Mouse (Mus musculus) cerebellum, postnatal 25 days (tissue): ENCODE data around the gene Coq6.

Source experiments
- DNase-seq, 2 experiments: peaks; one replicate each; pipeline ENCODE4 v3.0.0; 2021; ENCODE audit warnings: mixed read lengths in 2 of 2

Gene Coq6

GRCm38 (mm10) chr12:84396947-84397679 is 35.7 kb downstream of the Coq6 start:
- no peak for DNase-seq

- DNase-seq: no peak
These were observed 36.2 kb downstream of the Coq6 start for GRCm38 (mm10) chr12:84397685-84398084.

- no peak for DNase-seq
These were observed 37.2 kb downstream of the Coq6 start for GRCm38 (mm10) chr12:84398629-84399028.

GRCm38 (mm10) chr12:84399135-84399534 is 37.7 kb downstream of the Coq6 start:
- DNase-seq: no peak

DNA sequence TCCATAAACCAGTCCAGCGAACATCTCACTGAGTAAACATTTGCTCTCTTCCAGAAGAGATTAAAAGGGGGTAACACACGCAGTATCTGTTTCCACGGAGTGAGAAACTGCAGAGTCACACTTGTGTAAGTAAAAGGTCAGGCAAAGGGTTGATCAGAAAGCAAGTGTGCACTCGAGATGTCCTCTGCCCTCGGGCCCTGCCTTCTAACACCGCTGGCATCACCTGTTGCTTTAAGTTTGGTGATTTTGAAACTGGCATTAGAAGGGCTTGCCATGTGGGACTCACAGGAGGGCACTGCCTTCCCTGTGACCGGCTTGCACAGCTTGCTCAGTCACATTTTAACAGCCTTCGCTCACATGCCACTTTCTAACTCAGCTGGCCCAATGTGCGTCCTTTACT is 38.2 kb downstream of the Coq6 start:
- DNase-seq: no peak

GRCm38 (mm10) chr12:84400068-84400467 is 38.6 kb downstream of the Coq6 start:
- no peak for DNase-seq

GRCm38 (mm10) chr12:84400653-84401052 is 39.2 kb downstream of the Coq6 start:
- no peak for DNase-seq

DNA sequence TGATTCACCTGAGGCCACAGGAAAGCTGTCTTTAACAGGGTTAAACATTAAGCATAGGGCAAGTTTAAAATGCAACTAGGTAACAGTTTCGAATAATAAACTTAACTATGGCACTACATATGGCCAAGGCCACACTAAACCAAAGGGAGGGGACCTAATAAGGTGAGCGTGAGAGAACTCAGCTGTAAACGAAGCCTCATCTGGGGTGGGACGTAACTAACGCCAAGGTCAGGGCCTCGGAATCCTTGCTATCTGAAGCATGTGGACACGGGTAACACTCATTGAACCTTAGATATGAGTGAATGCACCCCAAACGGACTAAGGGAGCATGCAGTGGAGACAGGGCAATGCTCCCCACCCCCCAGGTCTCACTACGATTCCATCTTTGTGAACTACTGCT is 41.5 kb downstream of the Coq6 start:
- no peak for DNase-seq

- DNase-seq: no peak
These were observed 43.1 kb downstream of the Coq6 start for GRCm38 (mm10) chr12:84404541-84404940.

GRCm38 (mm10) chr12:84407259-84407658 is 45.8 kb downstream of the Coq6 start:
- DNase-seq: no peak

DNA sequence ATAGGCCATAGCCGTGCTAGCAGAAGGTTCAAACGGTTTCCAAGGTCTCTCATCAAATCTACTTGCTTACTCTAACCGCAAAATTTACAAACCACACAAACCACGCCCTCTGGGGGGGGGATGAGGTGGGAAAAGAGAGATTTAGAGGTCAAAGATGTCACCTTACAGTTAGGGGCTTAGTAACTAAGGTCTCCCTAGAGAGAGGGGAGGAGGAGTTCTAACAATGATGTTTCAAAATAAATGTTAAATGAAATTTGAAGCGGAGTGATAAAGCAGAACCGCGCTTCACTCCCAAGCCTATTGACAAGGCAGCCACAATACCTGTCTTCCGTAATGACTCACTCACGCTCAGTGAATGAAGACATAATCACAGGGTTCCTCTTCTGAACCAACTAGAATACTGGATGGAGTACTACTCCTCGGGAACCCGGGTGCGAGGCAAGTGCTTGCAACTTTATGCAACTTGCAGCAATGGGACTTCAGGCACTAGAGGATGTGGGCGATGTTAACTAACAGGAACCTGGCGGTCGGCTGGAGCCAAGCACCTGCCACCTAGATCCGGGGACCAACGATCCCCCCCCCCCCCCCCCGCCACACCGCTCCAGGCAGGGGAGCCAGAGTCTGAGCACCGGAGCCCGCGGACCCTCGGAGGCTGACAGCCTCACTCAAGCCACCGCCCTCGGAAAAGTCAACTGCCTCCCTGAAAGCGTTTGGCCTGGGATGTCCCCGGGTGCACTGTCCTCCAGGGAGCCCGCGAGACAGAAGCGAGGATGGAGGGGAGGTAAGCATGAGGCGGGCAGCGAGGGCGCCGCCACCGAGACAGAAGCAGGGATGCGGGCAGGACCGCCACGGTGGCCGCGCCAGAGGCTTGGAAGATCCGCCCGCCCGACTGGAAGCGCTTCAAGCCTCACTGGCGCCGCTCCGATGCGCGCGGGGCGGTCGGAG is 46.7 kb downstream of the Coq6 start:
- peak in 1 of 2 experiments; percentile 36 for DNase-seq

- peak; percentile 95 to 98 for DNase-seq
These were observed 47.5 kb downstream of the Coq6 start, which contains the start of the genes Entpd5 and Bbof1 for GRCm38 (mm10) chr12:84408819-84409507. Gene Entpd5 (minus strand): TSS chr12:84409029. Gene Bbof1 (plus strand): TSS chr12:84409071.

DNA sequence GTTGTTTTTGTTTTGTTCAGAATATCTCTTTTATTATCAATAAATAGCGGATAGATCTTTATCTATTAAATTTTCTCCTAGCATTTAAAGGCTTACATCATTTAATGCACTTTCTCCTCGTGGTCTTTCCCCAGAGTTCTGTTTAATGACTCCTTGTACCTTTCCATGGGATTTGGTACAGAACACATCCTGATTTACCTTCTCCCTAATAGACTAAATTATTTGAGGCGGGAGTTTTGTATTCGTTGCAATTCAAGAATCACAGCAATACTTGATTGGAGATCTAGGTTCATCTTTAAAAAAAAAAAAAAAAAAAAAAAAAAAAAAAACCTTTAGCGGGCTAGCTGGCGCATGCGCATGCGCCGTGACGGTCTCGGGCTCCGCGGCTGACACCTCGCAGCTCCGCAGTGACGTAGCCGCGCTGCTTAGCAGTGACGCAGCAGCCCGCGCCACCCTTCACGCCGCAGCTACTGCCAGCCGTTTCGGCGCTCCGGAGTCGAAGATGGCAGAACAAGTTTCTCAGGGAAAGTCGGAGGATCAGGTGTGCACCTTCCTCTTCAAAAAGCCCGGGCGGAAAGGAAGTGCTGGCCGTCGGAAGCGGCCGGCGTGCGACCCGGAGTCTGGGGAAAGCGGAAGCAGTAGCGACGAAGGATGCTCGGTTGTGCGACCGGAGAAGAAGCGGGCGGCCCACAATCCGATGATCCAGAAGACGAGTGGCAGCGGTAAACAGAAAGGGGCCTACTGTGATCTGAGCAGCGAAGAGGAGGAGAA is 55.6 kb downstream of the Coq6 start, which contains the start of gene Rnf113a2:
Rnf113a2 (plus strand) TSS at position 363 of the 771 bp plus-strand sequence.
- DNase-seq: peak; percentile 85 to 91

DNA sequence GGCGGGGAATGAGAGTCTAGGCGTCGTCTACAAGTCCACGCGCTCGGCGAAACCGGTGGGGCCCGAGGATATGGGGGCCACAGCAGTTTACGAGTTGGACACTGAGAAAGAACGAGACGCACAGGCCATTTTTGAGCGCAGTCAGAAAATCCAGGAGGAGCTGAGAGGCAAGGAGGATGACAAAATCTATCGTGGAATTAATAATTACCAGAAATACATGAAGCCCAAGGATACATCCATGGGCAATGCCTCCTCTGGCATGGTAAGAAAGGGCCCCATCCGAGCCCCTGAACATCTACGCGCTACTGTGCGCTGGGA is 56.1 kb downstream of the Coq6 start:
- DNase-seq: no peak
